Mouse (Mus musculus): ENCODE results near the gene Arhgap19.
A peak's percentile ranks its signal among the peaks of the same experiment; 100 is the strongest.

Arhgap19 gene

DNA sequence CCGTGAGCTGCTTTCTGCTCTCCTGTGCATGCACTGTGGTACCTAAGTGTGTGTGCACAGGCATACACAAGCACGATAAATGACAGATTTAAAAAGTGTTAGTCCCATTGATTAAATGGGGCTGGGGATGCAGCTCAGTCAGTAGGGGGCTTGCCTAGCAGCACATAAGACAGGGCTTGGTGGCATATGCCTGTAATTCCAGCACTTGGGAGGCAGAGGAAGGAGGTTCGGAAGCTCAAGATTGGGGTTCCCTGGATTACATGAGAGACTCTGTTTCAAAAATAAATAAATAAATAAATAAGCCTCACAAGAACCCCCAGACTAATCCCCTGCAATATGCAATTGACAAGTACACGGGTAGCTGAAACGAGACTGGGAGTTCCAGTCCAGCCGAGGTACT, 1.4 kb downstream of the Arhgap19 start:
- no peak for DNase-seq (ENCODE audit: low read depth, low spot score)

DNA sequence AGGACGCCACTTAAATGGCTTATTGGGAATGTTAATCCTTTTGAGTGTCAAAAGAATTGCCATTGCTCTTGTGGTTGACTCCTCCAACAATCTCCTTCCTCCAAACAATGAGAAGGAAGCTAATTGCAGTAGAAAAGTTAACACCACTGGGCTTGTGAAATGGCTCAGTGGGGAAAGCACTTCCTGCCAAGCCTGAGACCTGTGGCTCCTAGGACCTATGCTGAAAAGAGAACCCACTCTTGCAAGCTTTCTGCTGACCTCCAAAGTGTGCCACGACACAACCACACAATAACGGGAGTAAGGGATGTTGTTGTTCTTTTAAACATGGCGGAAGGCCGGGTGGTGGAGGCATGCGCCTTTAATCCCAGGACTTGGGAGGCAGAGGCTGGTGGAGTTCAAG, 4.3 kb downstream of the Arhgap19 start:
- DNase-seq (ENCODE audit: low read depth, low spot score) = no peak

DNA sequence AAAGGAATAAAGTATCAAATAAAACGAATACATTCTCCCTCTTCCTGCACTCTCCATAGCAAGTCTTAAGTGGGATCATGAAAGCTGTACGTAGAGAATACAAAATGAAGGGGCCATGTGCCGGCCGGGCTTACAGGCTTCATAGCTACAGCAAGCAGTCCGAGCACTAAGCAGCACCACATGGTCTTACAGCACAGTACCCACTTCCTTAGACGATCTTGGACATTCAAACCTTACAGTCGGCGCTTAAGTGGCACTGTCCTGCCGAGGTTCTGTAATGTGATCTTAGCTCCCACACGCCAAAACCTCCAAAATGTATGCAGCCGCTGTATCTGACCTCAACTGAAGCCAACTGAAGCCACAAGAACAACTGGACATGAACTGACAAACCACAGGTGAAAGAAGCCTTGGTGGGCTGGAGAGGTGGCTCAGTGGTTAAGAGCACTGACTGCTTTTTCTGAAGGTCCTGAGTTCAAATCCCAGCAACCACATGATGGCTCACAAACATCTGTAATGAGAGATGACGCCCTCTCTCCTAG, 5.0 kb downstream of the Arhgap19 start:
- DNase-seq (ENCODE audit: low read depth, low spot score) = no peak

DNA sequence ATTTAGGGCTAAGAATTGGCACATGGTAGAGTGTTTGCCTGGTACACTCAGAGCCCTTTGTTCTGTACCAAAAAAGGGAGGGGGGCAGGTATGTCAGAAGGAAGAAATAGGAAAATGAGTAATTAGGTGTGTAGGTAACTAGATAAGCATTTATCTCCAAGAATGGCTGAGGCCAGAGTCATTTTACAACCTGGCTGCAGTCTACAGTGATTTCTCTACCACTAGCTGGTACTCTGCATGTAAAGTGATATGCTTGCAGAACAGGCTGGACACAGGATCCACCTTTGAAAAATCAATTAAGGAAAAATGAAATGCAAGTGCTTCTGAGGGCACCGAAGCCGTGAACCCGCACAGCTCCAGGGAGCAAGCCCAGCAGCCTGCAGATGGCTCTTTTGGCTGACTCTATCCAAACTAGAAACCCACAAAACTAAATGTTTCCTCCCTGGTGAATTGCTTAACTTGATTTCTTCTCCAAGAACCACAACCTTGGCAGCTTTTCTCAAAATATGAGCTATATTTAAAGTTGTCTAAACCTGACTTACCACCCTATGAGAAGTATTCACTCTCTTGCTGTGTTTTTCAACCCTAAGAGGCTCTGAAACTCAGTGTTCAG, 5.6 kb downstream of the Arhgap19 start:
- DNase-seq (ENCODE audit: low read depth, low spot score) = no peak

DNA sequence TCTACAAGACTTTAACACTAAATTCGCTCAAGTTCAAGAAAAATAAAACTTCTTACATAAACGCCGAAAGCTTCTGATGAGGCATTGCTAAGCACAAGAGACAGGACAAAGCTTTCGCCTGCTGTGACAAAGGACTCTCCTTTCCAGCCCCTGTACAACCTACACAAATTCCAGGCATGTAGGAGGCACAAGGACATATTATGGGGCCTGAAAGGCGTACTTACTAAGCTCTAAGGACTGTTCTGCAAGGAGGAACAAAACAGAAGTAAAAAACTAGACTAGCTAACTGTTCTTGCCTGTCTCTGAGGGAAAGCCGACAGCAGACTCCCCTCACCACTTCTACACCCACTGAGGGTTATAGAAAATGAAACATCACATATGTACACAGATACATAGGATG, 6.9 kb downstream of the Arhgap19 start:
- DNase-seq (ENCODE audit: low read depth, low spot score) = no peak

DNA sequence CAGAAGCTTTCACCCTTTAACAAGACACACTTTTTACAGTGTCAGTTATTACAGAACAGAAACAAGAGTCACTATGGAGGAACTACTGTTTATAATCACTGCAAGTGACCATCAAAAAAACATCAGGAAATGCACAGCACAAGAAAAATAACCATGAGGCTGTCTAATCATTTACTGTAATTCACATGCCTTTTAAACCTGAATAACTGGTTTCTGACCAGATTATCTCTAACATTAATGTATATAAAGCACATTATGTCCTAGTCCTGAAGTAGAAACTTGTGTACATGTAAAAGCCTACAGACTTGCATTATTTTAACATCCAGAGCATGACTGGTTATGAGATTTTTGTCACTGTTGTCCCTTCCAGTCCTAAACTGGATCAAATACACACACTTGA, 7.8 kb downstream of the Arhgap19 start:
- no peak for DNase-seq (ENCODE audit: low read depth, low spot score)

DNA sequence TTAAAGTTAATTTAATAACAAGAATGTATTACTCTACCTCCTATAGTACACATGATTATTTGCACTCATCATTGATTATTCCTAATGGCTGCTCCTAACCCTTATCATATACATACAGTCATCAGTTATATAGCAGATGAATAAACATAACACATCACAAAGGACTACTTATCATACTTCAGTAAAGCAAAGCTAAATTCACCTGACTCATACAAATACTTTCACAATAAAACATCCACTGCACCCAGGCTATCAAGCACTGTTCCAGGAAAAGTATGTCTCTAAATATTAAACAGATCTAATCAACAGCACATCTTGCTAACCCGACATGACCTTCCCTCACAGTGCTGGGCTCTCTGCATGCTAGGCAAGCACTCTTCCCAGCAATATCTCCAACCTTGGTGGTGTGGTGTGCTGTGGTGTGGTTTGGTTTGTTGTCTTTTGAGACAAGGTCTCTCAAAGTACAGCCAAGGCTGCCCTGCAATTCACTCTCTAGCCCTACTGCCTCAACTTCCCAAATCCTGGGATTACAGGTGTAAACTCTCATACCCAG, 8.8 kb downstream of the Arhgap19 start:
- DNase-seq (ENCODE audit: low read depth, low spot score) = no peak

DNA sequence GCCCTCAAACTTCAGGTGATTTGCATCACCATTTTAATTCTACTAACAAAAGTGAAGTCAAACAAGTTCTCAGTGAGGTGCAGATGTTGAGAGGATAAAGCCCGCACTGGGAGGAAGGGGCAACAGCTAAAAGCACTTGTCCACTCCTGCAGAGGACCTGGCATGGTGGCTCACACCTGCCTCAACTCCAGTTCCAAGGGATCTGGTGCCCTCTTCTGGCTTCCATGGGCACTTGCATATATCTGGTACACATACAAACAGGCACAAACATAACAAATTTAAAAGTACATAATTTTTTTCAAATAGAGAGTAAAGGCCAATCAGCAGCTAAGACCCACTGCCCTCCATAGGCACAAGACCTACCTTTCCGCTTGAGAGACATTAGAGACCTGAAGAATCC, 10.5 kb downstream of the Arhgap19 start:
- DNase-seq (ENCODE audit: low read depth, low spot score) = no peak

DNA sequence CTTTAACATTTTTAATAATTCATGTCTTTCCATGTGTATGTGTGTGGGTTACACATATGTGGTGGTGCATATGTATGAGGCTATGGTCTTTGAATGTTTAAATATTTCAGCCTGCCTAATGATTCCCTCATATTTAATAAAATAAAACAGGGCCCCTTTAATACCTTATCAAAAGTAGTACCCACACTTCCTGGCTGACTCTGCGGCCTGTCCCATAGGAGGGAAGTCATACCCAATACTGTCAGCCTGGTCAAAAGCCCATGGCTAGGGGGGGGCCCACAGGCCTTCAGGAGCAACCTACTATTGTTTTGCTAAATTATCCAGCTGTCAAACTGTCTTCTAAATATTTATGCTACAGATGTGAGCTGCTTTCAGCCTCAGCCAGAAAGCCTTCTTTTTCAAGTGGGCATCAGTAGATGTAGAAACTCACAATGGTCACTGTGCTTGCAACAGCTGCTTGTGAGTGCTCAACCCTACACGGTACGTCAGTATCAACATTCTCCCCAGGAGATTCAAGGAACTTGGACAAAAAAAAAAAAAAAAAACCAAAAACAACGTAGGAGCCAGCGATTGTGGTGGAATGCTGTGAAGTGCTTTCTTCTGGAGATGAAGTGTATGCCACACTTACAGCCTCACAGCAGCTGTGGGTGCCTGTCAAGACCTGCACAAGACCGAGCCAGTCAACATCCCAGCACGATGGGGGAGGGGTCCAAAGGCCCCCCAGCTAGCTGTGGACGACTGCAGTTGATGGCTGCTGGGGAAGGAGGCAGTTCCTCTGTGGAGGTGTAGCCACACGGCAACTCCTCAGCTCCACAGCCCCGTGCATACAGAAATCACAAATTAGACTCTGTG, 12.5 kb downstream of the Arhgap19 start:
- no peak for DNase-seq (ENCODE audit: low read depth, low spot score)

DNA sequence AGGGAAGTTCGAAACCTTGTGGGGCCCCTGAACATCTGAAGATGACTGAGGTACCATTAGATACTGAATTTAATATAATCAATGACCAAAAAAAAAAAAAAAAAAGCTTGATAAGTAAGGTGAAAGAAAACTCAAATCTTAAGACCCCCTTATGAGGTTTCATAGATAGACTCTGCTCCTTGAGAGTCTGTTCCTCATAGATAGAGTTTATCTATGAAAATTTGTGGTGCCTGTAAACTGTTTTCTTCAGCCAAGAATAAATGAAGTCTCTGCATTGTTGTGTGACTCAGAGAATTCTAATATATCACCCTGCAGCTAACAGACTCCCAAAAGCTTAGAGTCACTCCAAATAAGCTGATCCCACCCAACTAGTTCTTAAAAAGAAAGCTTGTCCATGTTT, 15.0 kb downstream of the Arhgap19 start:
- DNase-seq (ENCODE audit: low read depth, low spot score) = no peak

DNA sequence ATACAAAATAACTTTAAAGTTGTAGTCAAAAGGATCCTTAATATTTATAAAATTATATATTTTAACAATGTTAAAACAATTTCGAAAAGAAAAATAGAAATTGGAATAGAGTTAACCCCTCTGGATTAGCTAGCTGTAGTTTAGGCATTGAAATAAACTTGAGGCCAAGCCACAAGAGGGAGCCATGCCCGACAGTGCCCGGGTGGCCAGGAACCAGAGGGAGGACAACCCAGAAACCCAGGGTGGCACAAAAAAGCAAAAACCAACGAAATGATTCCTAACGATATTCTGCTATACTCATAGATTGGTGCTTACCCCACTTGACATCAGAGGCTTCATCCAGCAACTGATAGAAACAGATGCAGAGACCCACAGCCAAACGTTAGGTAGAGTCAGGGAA, 24.3 kb downstream of the Arhgap19 start:
- DNase-seq (ENCODE audit: low read depth, low spot score) = no peak

DNA sequence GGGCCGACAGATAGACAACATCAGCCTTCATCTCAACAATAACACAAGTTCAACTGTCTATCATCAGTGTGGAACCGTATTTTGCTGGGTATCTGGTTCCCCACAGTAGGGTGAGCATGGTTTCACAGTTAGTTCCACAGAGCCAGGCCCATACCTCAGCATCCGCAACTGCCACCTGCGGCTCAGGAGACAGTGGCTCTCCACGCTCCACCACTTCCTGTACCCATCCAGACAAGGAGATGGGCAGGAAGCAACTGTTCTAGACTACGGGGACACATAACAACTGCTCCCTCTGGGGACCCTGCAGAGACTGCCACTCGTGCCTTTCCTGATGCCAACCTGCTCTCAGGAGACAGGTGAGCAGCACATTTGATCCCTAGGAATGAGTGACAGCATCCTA, 33.1 kb downstream of the Arhgap19 start:
- DNase-seq (ENCODE audit: low read depth, low spot score) = no peak

DNA sequence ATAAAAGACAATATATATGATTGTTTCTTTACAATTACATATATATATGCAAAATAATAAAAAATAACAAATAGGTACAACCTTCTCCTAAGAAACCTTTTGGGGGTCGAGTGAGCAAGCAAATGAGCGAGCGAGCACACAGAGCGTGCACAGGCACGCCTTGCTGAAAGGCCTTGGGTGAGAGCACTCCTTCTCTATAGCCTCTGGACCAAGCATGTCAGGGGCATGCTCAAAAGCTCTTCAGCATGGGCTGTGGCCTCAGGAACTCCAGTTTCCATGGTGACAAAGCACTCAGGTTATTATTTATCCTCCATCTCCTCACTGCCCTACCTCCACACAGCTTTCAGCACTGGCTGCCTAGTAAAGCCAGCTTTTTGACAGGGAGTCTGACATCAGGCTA, 35.2 kb downstream of the Arhgap19 start:
- DNase-seq (ENCODE audit: low read depth, low spot score) = no peak

DNA sequence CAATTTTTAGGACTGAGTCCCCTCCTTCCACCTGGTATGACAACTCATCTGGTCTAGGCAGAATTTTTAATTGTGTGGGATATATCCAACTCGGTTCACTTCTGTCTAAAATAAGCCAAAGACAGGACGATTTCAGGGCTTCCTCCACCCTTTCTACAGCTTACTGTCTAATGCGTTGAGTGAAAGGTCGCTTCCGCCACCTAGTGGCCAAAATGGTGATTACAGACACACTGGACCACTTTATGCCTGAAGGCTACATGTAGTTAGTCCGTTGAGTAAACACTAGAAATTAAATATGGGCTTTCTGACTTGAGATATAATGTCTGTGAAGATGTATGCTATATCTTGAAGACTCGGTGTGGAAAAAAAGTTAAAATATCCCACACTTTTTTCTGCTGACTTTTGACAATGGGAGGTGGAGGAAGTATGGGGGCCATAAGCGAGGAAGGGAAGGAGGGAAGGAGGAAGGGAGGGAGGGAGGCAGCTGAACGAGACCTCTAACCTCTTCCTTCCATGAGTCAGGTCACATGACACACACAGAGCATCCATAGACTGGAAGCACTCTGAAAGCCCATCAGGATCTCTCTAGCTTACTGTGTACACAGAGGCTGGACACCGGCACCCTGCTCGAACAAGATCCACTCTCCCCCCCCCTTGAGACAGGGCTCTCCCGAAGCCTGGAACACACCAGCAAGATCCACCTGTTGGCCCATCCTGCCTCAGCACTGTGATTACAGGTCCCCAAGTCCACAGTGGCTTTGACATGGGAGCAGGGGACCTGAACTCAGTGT, 37.8 kb downstream of the Arhgap19 start:
- DNase-seq (ENCODE audit: low read depth, low spot score) = peak; percentile 64

DNA sequence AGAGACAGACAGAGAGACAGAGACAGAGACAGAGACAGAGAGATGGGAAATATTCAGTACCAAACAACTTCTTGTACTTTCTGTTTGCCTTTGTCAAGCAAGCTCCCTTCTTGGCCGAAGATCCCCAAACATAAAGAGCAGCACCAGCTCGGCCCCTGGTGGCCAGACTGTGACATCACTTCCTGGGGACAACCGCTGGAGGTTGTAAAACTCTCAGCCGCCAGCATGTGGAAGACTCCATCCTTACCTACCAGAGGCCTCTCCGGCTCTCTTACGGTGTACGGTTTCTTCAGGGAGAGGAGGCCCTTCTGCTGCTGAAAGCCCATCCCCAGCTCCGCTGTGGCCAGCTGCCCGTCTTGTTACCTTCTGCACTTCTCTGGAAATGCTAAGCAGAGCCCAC, 40.3 kb downstream of the Arhgap19 start:
- no peak for DNase-seq (ENCODE audit: low read depth, low spot score)

DNA sequence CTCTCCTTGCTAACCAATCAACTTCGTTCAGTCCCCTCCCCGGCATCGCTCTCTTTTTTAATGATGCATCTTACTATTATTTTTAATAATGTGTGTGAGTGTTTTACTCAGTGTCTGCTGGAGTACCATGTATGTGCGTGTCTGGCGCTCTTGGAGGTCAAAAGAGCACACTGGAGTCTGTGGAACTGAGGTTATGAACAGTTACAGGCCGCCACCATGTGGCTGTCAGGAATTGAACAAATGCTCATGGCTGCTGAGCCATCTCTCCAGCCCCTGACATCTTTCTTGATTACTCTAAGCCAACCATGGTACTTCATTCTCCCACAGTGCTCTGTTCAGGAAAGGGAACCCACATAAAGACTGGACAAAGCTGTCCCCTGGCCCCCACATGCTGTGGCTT, 42.1 kb downstream of the Arhgap19 start:
- no peak for DNase-seq (ENCODE audit: low read depth, low spot score)

DNA sequence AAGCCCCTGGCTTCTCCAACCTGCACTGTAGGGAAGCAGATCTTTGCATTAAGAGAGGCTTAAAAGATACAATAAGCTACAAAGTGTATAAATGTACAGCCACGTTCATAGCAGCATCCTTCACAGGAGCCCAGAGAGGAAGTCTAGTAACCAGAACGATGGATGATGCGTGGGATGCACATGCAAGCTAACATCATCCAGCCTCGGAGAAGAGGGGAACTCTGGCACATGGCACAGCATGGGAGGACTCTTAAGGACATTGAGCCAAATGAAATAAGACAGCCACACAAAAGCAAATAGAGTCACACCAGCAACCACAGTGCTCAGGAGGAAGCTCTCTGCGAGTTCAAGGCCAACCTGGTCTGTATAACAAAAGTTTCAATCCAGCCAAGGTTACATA, 42.6 kb downstream of the Arhgap19 start:
- no peak for DNase-seq (ENCODE audit: low read depth, low spot score)

DNA sequence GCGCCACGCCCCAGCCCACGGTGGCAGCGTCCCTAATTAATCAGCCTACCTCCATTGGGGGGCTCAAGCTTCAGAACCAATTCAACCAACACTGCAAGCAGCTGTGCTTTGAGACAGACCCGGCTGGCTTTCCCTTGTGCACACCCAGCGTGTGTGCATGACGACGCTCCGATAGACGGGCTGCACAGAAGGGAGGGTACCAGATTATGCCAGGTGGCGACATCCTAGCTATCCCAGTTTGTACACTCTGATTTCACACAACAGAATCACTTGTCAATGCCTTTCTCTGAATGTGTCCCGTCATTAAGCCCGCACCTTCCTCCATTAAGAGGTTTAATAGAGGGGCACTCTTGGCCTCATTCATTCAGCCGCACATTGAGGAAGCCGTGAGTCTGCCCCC, 47.1 kb downstream of the Arhgap19 start:
- no peak for DNase-seq (ENCODE audit: low read depth, low spot score)

DNA sequence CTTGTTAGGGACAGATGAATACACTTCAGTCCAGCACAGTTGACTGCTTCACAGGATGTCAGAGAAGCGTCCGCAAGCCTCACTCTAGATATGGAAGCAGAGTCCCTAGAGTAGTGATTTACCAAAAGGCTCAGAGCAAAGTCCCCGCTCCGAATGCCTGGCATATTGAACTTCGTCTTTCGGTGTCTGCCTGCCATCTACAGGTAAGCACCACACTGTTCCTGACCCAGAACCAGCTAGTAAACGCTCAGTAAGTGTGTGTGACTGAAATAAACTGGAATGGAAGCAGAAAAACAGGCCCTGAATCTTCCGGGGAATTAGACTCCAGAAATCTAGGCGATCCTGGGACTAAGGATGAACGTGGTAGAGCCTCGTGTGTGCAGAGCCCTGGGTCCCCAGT, 49.9 kb downstream of the Arhgap19 start:
- DNase-seq (ENCODE audit: low read depth, low spot score) = no peak

DNA sequence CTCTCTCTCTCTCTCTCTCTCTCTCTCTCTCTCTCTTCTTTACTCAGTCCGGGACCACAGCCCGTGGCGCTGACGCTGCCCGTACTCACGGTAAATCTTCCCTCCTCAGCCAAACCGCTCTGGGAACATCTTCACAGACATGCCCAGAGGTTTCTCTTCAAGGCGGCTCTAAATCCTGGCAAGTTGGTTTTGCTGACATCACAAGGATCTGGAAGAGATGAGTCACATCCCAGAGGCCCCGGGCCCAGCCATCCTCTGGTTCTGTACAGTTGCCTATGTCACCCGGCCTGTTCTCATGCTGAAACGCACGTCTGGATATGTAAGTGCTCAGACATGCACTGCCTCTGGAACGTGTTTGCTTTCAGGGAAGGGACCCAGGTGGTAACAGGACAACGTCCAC, 54.4 kb downstream of the Arhgap19 start:
- no peak for DNase-seq (ENCODE audit: low read depth, low spot score)

DNA sequence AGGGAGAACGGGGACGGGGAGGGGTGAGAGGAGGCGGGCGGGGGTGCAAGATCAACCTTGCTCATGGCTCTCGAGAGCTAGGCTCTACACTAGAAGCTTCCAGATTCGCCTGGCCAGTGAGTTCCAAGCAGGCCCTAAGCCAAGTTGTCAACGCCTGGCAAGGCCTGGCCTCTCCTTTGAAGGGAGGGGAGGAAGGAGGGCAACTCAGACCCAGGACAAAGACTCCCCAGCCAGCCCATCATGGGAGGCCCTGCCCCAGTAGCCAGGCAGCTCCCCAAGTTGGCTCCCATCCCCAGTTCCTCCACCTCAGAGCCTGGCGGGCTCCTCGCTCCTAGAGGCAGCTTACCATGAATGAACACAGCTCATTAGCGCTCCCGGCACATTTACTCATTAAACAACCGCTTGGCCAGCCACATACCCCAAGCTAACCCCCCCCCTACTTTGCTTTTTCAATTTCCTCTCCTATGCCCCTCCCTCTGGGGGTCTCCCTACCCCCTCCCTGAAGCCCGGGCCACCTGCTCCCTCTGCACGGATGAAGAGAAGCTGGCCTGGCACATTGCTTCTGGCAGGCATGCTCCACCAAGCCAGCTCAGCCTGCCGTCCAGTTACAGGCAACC, 55.8 kb downstream of the Arhgap19 start:
- DNase-seq (ENCODE audit: low read depth, low spot score) = peak; percentile 80

DNA sequence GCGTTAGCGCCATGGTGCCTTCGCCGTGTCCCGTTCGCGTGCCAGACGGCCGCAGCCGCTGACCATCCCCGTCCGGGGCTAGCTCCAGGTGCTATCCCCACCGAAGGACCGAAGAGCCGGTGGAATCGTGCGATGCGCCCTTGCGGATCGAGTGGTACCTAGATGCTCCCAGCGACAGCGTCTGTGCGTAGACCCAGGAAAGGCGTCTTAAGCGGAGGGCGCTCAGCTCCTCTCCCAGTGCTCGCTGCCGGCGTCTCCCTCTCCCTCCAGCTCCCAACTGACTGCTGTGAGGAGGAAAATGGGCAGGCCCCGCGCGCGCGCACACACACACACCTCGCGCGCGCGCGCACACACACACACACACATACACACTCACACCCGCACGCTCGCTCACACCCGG, 58.5 kb downstream of the Arhgap19 start, which contains the start of gene Slit1:
Gene Slit1, minus strand, starts transcription at position 270 of the 400 bp plus-strand sequence.
- no peak for DNase-seq (ENCODE audit: low read depth, low spot score)
